Mouse (Mus musculus): ENCODE measurements around the gene Acbd6. TPM values are rescaled to one million over a fixed set of nuclear protein-coding genes. Genes with fewer than 3 reads are reported as not detected.

Acbd6 gene
- total RNA-seq, 1 experiment: 49.8 TPM

- in situ Hi-C loops (cut with MboI; ENCODE audit: low sequenced_read_pairs in 2 of 2, unreplicated experiment in 2 of 2): loop anchor here in 1 of 2 experiments (25.0 kb wide), 1 partner anchor 480 kb away; no protein-coding TSS in a partner anchor
- H3K9me3 ChIP-seq (ENCODE audit: control insufficient read depth, insufficient read depth, low read depth, low read length): no peaks in the 10 kb centered on the region
- H3K4me3 ChIP-seq (ENCODE audit: insufficient read depth in 1 of 2, low read depth in 1 of 2, low read length in 2 of 2, poor library complexity in 1 of 2, severe bottlenecking in 1 of 2): no peak overlapping the region
- H3K9ac ChIP-seq (ENCODE audit: insufficient read depth, low read depth, low read length, poor library complexity, severe bottlenecking): no peak overlapping the region
- TF ChIP-seq ZC3H11A (IDR thresholded peaks at IDR 0.05; ENCODE audit: borderline replicate concordance, low read depth, low read length) (no peak), HCFC1 (IDR thresholded peaks at IDR 0.05; ENCODE audit: borderline replicate concordance, insufficient read depth, low read length) (no peak), ZNF384 (IDR thresholded peaks at IDR 0.05; ENCODE audit: low read depth, low read length) (no peak), MAFK (IDR thresholded peaks at IDR 0.05; ENCODE audit: insufficient read depth, low read depth, low read length) (no peak)
- H3K36me3 ChIP-seq (ENCODE audit: control insufficient read depth, insufficient read depth, low read length, poor library complexity, severe bottlenecking): no peaks in the 10 kb centered on the region
- no peak overlapping the region for H3K27ac ChIP-seq (ENCODE audit: insufficient read depth, low read depth, low read length, poor library complexity, severe bottlenecking)
- no peak for DNase-seq (ENCODE audit: low read depth, low spot score)
- H3K4me1 ChIP-seq (ENCODE audit: control insufficient read depth in 2 of 2, insufficient read depth in 2 of 2, low read length in 2 of 2, poor library complexity in 1 of 2): no peaks in the 10 kb centered on the region
Observed at GRCm38 (mm10) chr1:155517060-155517459, 40.9 kb upstream of the Acbd6 start.

DNA sequence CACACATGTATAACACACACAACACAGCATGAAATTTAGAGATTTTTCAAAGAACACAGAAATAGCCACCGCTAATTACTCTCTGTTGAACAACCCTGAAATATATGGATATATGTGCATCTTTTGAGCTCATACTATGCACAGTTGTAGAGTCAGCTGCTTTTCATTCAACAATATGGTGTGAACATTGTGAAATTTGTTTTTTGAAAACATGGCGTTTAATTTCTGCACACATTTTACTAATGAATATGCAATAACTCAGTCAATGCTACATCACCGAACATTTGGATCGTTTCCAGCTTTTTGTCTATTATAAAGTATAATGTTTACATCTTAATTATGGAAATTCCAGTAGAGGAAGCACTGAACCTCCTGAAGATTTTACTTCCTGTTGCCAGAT, 37.6 kb upstream of the Acbd6 start:
- TF ChIP-seq ZNF384 (IDR thresholded peaks at IDR 0.05; ENCODE audit: low read depth, low read length) (no peak), MAFK (IDR thresholded peaks at IDR 0.05; ENCODE audit: insufficient read depth, low read depth, low read length) (no peak), ZC3H11A (IDR thresholded peaks at IDR 0.05; ENCODE audit: borderline replicate concordance, low read depth, low read length) (no peak), CHD2 (IDR thresholded peaks at IDR 0.05; ENCODE audit: low read depth, low read length) (no peak), HCFC1 (IDR thresholded peaks at IDR 0.05; ENCODE audit: borderline replicate concordance, insufficient read depth, low read length) (no peak)
- Histone ChIP-seq H3K27ac (ENCODE audit: insufficient read depth, low read depth, low read length, poor library complexity, severe bottlenecking) (no peak overlapping the region), H3K36me3 (ENCODE audit: control insufficient read depth, insufficient read depth, low read length, poor library complexity, severe bottlenecking) (no peaks in the 10 kb centered on the region), H3K9ac (ENCODE audit: insufficient read depth, low read depth, low read length, poor library complexity, severe bottlenecking) (no peak overlapping the region), H3K4me3 (ENCODE audit: insufficient read depth in 1 of 2, low read depth in 1 of 2, low read length in 2 of 2, poor library complexity in 1 of 2, severe bottlenecking in 1 of 2) (no peak overlapping the region), H3K4me1 (ENCODE audit: control insufficient read depth in 2 of 2, insufficient read depth in 2 of 2, low read length in 2 of 2, poor library complexity in 1 of 2) (no peaks in the 10 kb centered on the region), H3K9me3 (ENCODE audit: control insufficient read depth, insufficient read depth, low read depth, low read length) (no peaks in the 10 kb centered on the region)
- in situ Hi-C loops (cut with MboI; ENCODE audit: low sequenced_read_pairs in 2 of 2, unreplicated experiment in 2 of 2): loop anchor here (10.0 to 25.0 kb wide), 2 partner anchors 225 to 483 kb away; no protein-coding TSS in a partner anchor
- no peak for DNase-seq (ENCODE audit: low read depth, low spot score)

GRCm38 (mm10) chr1:155522493-155522892, 35.4 kb upstream of the Acbd6 start:
- H3K27ac ChIP-seq (ENCODE audit: insufficient read depth, low read depth, low read length, poor library complexity, severe bottlenecking): no peak overlapping the region
- no peaks in the 10 kb centered on the region for H3K9me3 ChIP-seq (ENCODE audit: control insufficient read depth, insufficient read depth, low read depth, low read length)
- no peak overlapping the region for H3K9ac ChIP-seq (ENCODE audit: insufficient read depth, low read depth, low read length, poor library complexity, severe bottlenecking)
- DNase-seq (ENCODE audit: low read depth, low spot score): no peak
- 0 out of 4 replicates have a peak, but pooled peaks cover 0 to 1% of the 10 kb centered on the region in 2 experiments for H3K4me1 ChIP-seq (ENCODE audit: control insufficient read depth in 2 of 2, insufficient read depth in 2 of 2, low read length in 2 of 2, poor library complexity in 1 of 2)
- H3K4me3 ChIP-seq (ENCODE audit: insufficient read depth in 1 of 2, low read depth in 1 of 2, low read length in 2 of 2, poor library complexity in 1 of 2, severe bottlenecking in 1 of 2): no peak overlapping the region
- H3K36me3 ChIP-seq (ENCODE audit: control insufficient read depth, insufficient read depth, low read length, poor library complexity, severe bottlenecking): no peaks in the 10 kb centered on the region
- in situ Hi-C loops (cut with MboI; ENCODE audit: low sequenced_read_pairs in 2 of 2, unreplicated experiment in 2 of 2): loop anchor here (10.0 to 25.0 kb wide), 2 partner anchors 228 to 485 kb away; no protein-coding TSS in a partner anchor
- TF ChIP-seq ZNF384 (IDR thresholded peaks at IDR 0.05; ENCODE audit: low read depth, low read length) (no peak), MAFK (IDR thresholded peaks at IDR 0.05; ENCODE audit: insufficient read depth, low read depth, low read length) (no peak), ZC3H11A (IDR thresholded peaks at IDR 0.05; ENCODE audit: borderline replicate concordance, low read depth, low read length) (no peak), HCFC1 (IDR thresholded peaks at IDR 0.05; ENCODE audit: borderline replicate concordance, insufficient read depth, low read length) (no peak), CHD2 (IDR thresholded peaks at IDR 0.05; ENCODE audit: low read depth, low read length) (no peak)

DNA sequence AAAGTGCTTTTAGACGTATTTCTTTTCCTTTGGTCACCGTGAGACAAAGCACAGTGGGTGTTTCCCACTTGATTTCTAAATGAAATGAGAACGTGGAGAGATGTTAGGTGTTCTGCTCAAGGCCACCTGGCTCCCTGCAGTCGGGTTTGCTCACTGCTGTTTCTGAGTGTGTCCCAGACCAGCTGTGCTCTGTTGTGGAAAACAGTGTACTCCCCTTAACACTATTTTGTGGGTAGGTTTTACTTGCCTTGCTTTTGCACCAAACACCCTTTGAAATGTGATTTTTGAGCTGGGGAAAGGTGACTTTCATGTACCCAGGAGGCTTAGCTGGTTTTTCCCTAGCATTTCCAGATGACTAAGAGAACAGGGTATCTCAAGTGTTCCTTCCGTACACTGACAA, 31.7 kb upstream of the Acbd6 start:
- H3K9me3 ChIP-seq (ENCODE audit: control insufficient read depth, insufficient read depth, low read depth, low read length): no peaks in the 10 kb centered on the region
- H3K27ac ChIP-seq (ENCODE audit: insufficient read depth, low read depth, low read length, poor library complexity, severe bottlenecking): no peak overlapping the region
- TF ChIP-seq CHD2 (IDR thresholded peaks at IDR 0.05; ENCODE audit: low read depth, low read length): no peak
- no peak for TF ChIP-seq MAFK (IDR thresholded peaks at IDR 0.05; ENCODE audit: insufficient read depth, low read depth, low read length)
- DNase-seq (ENCODE audit: low read depth, low spot score): no peak
- in situ Hi-C loops (cut with MboI; ENCODE audit: low sequenced_read_pairs in 2 of 2, unreplicated experiment in 2 of 2): loop anchor here in 1 of 2 experiments (10.0 kb wide), 1 partner anchor 231 kb away; no protein-coding TSS in a partner anchor
- no peaks in the 10 kb centered on the region for H3K36me3 ChIP-seq (ENCODE audit: control insufficient read depth, insufficient read depth, low read length, poor library complexity, severe bottlenecking)
- H3K4me1 ChIP-seq (ENCODE audit: control insufficient read depth in 2 of 2, insufficient read depth in 2 of 2, low read length in 2 of 2, poor library complexity in 1 of 2): 0 out of 4 replicates have a peak, but pooled peaks cover 0 to 2% of the 10 kb centered on the region in 2 experiments
- H3K4me3 ChIP-seq (ENCODE audit: insufficient read depth in 1 of 2, low read depth in 1 of 2, low read length in 2 of 2, poor library complexity in 1 of 2, severe bottlenecking in 1 of 2): no peak overlapping the region
- no peak overlapping the region for H3K9ac ChIP-seq (ENCODE audit: insufficient read depth, low read depth, low read length, poor library complexity, severe bottlenecking)
